Mouse (Mus musculus): ENCODE data around the gene Nfatc4.

Nfatc4 gene

DNA sequence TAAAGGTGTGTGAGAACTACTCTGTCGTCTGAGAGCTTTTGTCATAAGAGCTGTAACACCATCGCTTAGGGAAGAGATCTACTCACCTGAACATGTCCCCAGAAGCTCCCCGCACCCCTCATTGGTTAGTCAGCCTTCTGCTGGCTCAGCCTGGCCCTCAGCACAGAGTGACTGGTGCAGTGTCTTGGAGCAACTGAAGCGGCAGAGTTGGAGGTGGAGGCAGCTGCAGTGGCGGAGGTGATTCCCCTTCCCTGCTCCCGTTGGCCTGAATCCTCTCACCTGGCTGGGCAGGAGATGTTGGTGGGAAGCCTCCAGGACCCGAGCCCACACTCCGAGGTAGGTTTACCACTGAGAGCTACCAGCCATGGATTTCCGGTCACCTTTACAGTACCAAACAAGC is 2.4 kb upstream of the Nfatc4 start:
- DNase-seq (ENCODE audit: inconsistent ontology term) = no peak

- DNase-seq (ENCODE audit: inconsistent ontology term) = peak; percentile 64
Measured at GRCm38 (mm10) chr14:55822435-55822990, 431 bp upstream of the Nfatc4 start.

GRCm38 (mm10) chr14:55824001-55824480 is 1.1 kb downstream of the Nfatc4 start:
- peak; percentile 55 for DNase-seq (ENCODE audit: inconsistent ontology term)

GRCm38 (mm10) chr14:55824481-55825215 is 1.7 kb downstream of the Nfatc4 start:
- DNase-seq (ENCODE audit: inconsistent ontology term) = peak; percentile 56

DNA sequence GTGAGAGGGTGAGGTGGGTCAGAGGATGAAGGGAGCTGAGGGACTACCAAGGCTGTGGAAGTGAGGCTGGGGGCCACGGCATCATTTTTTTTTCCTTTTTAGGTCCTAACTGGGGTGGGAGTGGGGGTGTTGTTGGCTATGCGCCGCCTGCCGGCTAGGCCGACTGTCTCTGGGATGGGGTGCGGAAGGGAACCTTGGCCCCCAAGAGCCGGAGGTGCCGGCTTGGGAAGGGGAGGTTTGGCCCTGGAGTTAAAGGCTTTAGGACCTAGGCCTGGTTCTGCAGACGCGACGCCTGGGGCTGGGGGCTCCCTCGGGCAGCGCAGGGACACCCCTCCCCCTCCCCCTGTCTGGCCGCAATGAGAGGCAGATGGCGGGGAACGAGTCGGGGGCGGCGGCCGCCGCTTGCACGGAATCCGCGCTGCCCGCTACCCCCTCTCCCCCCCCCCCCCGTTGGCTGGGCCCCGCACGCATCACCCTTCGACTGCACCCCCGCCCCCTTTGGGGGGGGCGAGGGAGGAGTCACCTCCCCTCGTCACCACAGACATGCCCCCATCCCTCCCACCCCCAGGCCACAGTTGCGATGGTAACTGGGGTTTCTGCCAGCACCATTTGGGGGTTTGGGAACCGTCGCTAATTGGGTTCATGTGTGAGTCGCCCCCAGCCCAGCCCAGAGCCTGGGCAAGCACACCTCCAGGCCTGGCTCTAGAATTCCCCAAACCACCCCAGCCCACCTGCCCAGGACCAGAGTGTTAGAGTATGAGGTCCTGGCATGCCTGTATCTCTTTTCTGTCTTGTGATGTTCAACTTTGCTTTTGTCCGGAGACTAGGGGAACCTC is 2.5 kb downstream of the Nfatc4 start:
- DNase-seq (ENCODE audit: inconsistent ontology term) = peak; percentile 62

GRCm38 (mm10) chr14:55826142-55826541 is 3.2 kb downstream of the Nfatc4 start:
- no peak for DNase-seq (ENCODE audit: inconsistent ontology term)

GRCm38 (mm10) chr14:55826551-55827340 is 3.8 kb downstream of the Nfatc4 start:
- no peak for DNase-seq (ENCODE audit: inconsistent ontology term)

GRCm38 (mm10) chr14:55828716-55829263 is 5.8 kb downstream of the Nfatc4 start:
- DNase-seq (ENCODE audit: inconsistent ontology term) = no peak

- no peak for DNase-seq (ENCODE audit: inconsistent ontology term)
Measured at GRCm38 (mm10) chr14:55829854-55830253, 6.9 kb downstream of the Nfatc4 start.

DNA sequence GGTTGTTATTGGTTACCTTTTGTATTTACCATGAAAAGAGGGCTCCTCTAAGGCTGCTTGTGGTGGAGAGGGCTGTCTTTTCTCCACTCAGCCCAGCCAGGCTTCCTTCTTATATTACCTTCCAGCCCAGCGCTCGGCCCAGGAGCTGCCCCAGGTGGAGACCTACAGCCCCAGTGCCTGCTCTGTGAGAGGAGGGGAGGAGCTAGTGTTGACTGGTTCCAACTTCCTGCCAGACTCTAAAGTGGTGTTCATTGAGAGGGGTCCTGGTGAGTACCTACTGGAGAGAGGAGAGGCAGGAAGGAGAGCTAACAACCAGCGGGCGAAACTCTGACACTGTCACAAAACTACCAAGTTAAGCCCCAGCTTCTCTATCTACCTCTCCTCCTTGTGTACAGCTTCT is 7.4 kb downstream of the Nfatc4 start:
- DNase-seq (ENCODE audit: inconsistent ontology term) = no peak

- DNase-seq (ENCODE audit: inconsistent ontology term) = no peak
Measured at GRCm38 (mm10) chr14:55833126-55833525, 10.2 kb downstream of the Nfatc4 start.

DNA sequence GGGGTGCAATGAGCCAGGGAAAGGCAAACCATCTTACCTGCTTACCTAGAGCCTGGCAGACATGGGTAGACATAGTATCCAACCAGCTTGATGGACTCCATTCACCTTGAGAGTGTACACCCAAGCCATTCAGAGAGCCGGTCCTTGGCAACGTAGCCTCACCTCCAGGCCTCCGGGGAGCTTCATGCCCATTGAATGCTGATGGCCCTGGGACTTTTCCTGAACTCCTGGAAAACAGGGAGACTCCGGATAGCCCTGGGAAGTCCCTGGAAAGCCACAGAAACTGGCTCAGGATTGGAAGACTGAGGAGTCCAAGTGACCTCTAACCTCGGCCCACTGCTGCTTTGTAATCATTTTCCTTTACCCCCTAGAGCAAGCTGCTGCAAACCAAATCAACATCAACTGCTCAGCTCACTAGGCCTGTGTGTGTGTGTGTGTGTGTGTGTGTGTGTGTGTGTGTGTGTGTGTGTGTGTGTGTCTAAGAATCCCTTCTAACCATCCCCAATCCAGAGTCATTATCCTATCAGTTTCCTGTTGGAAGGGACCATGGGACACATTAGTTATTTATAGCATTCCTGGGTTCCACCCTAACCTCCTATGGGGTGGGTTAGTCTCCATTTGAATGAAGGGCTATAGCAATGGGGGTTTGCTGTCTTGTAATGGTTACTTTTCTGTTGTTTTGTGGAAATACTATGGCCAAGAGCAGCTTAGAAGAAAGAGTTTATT is 12.0 kb downstream of the Nfatc4 start:
- DNase-seq (ENCODE audit: inconsistent ontology term) = no peak

GRCm38 (mm10) chr14:55838312-55838711 is 15.4 kb downstream of the Nfatc4 start:
- no peak for DNase-seq (ENCODE audit: inconsistent ontology term)

GRCm38 (mm10) chr14:55838740-55839139 is 15.8 kb downstream of the Nfatc4 start:
- no peak for DNase-seq (ENCODE audit: inconsistent ontology term)

DNA sequence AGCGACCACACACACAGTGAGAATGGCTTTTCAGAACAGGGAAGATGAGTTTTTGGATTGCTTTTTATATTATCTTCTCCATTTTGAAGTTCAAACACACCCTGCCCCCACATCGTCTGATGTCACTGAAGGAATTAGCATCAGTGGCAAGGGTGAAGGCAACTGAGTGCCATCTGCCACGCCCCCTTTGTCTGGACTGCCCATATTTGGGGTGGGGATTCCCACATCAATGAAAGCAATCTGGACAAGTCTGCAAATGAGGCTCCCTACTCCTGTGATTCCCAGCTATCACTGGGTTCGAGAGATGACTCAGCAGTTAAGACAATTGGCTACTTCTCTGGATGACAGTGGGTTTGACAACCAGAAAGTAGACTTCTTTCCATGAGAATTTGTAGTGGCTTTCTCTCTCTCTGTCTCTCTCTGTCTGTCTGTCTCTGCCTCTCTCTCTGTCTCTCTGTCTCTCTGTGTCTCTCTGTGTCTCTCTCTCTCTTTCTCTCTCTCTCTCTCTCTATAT is 18.0 kb downstream of the Nfatc4 start:
- peak; percentile 43 for DNase-seq (ENCODE audit: inconsistent ontology term)

GRCm38 (mm10) chr14:55842794-55843193 is 19.9 kb downstream of the Nfatc4 start:
- no peak for DNase-seq (ENCODE audit: inconsistent ontology term)

GRCm38 (mm10) chr14:55845506-55846294 is 22.8 kb downstream of the Nfatc4 start:
- DNase-seq (ENCODE audit: inconsistent ontology term) = no peak

DNA sequence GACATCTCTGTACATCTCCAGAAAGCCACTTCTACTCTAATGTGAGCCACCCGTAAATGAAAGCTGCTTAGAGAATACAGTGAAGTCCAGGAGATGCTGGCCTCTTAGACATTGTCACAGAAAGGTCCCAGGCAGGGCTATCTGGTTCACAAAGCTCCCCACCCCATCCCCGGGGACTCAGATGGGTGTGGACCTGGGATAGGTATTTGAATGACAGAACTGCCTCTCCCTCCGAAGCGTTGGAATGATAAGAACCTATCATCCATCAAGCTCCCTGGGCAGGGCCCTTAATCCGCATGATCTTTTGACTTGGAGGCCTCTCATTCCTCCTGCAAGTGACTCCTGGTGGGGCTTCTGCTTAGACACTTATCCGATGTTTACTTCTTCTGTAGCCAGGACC is 27.9 kb downstream of the Nfatc4 start:
- DNase-seq (ENCODE audit: inconsistent ontology term) = no peak

- DNase-seq (ENCODE audit: inconsistent ontology term) = peak; percentile 12
Measured at GRCm38 (mm10) chr14:55852646-55853551, 30.0 kb downstream of the Nfatc4 start.

All from Muller cell, postnatal 12 days (primary cell).